In genomic region chr3:145730092-145730491, GRCm38 (mm10) we compare ENCODE assay signal across 11 mouse cellular contexts. TPM values are rescaled to one million over a fixed set of nuclear protein-coding genes. Genes with fewer than 3 reads are reported as not detected.
DNase-seq lines count a peak whose midpoint lies in the region; ATAC-seq and TF ChIP-seq lines count a peak whose summit lies in the region.
"Had no signal": no experiment of that assay in that cellular context is flagged by ENCODE, and none has a peak within 500 bp of the region (broad histone marks: within the 10 kb centered on the region; RNA-seq: fewer than 3 reads in every experiment).

No protein-coding gene starts in this region.

- peaks cover 10% of the 10 kb centered on the region for H3K4me1 ChIP-seq in heart, embryonic 11.5 days (ENCODE audit: control insufficient read depth, insufficient read depth, low read length)
- H3K4me1 ChIP-seq in embryonic fibroblast, embryonic 13.5 days (ENCODE audit: control insufficient read depth, insufficient read depth, low read length), result peaks cover 11% of the 10 kb centered on the region

- no peak overlapping the region for H3K4me3 ChIP-seq in heart, embryonic 11.5 days (ENCODE audit: low read depth, low read length)
- no peak overlapping the region for H3K4me3 ChIP-seq in embryonic fibroblast, embryonic 13.5 days (ENCODE audit: insufficient read depth, low read length)
- H3K4me3 ChIP-seq: limb, embryonic 10.5 days had no signal

- no peak overlapping the region for H3K9ac ChIP-seq in heart, embryonic 11.5 days (ENCODE audit: low read depth, low read length)
- H3K9ac ChIP-seq: liver, postnatal 0 days had no signal

- H3K27me3 ChIP-seq in heart, embryonic 11.5 days (ENCODE audit: control insufficient read depth, insufficient read depth, low read length), result no peaks in the 10 kb centered on the region

- H3K9me3 ChIP-seq in heart, embryonic 11.5 days (replicated peaks; ENCODE audit: control insufficient read depth, low read length), result no peaks in the 10 kb centered on the region
- H3K9me3 ChIP-seq: limb, embryonic 10.5 days had no signal

- no peak for DNase-seq in heart, postnatal 36 days
- peak; percentile 10 for DNase-seq in kidney, postnatal 14 days
- DNase-seq in kidney, adult 11 months, result no peak
- DNase-seq in ES-CJ7 (ENCODE audit: low read depth, low spot score), result peak; percentile 24
- no peak for DNase-seq in left cerebral cortex, adult 9 months (ENCODE audit: low spot score in 2 of 2)
- DNase-seq in gastrocnemius, postnatal 36 days, result no peak

- no peak for TF ChIP-seq POLR2A in embryonic fibroblast, embryonic 13.5 days (IDR thresholded peaks at IDR 0.05; ENCODE audit: low read depth, low read length)

- H3K27ac ChIP-seq in heart, embryonic 11.5 days (ENCODE audit: low read depth, low read length), result peak overlapping the region; percentile 58
- H3K27ac ChIP-seq in embryonic fibroblast, embryonic 13.5 days (ENCODE audit: insufficient read depth, low read length), result peak overlapping the region; percentile 2; the same call in 1 of the 2 replicates
- H3K27ac ChIP-seq: limb, embryonic 10.5 days had no signal

- peak overlapping the region; percentile 2; the same call in 1 of the 2 replicates for H3K4me2 ChIP-seq in heart, embryonic 11.5 days

- TF ChIP-seq CTCF in embryonic fibroblast, embryonic 13.5 days (IDR thresholded peaks at IDR 0.05; ENCODE audit: borderline replicate concordance, insufficient read depth, low read length), result no peak

- intact Hi-C loops in heart, postnatal 36 days (cut with DNase I), result no loop called here
- intact Hi-C loops in gastrocnemius, postnatal 36 days (cut with DNase I), result no loop called here

- WGBS in heart, embryonic 11.5 days (ENCODE audit: insufficient replicate concordance), result 4% methylated on average over 3 of the region's 3 CpGs

- H3K36me3 ChIP-seq in heart, embryonic 11.5 days (ENCODE audit: control insufficient read depth, insufficient read depth, low read length), result no peaks in the 10 kb centered on the region
- H3K36me3 ChIP-seq: limb, embryonic 10.5 days had no signal

- ATAC-seq in heart, embryonic 11.5 days (replicated peaks; ENCODE audit: insufficient number of reproducible peaks, low FRiP score, low TSS enrichment), result no peak

RNA-seq across cellular contexts. Expression of gene Ddah1, which starts 28.4 kb away (rescaled TPM):
- polyA plus RNA-seq in heart, embryonic 11.5 days (2014; fragmentation: Nextera tagmentation; extraction: Ambion mirVana), result 42.4 and 44.6 TPM in 2 replicates
- total RNA-seq in heart, postnatal 36 days (2021), result 1 to 10 TPM; 8.4 to 8.9 TPM
- polyA plus RNA-seq in embryonic fibroblast, embryonic 13.5 days (2011; ENCODE audit: insufficient read length, low read depth, missing spikeins), result 145 and 197 TPM in 2 replicates
- 1 to 10 TPM; 2.7 to 4.0 TPM for total RNA-seq in gastrocnemius, postnatal 36 days (2021)
- total RNA-seq: hematopoietic stem cell, adult 5-6 weeks had no signal

Comparison
In these comparisons a context has a peak if more than half of its experiments do, and no peak if none do; other contexts are left out.
1. DNase-seq: peak in kidney, postnatal 14 days (single experiment) and ES-CJ7 (single experiment); none in heart, postnatal 36 days (0 of 2), kidney, adult 11 months (single experiment), left cerebral cortex, adult 9 months (0 of 2) and gastrocnemius, postnatal 36 days (0 of 2).